Mouse (Mus musculus): ENCODE measurements around the gene Ocel1. TPM values are rescaled to one million over a fixed set of nuclear protein-coding genes. Genes with fewer than 3 reads are reported as not detected.

Gene Ocel1
- polyA plus RNA-seq, 1 experiment from 2014 or later = 6.1 TPM

- Histone ChIP-seq H3K4me1 (peaks cover 80% of the 10 kb centered on the region), H3K36me3 (peaks cover 20% of the 10 kb centered on the region), H3K27ac (replicated peaks) (peak overlapping the region; percentile 99), H3K9me3 (replicated peaks) (no peaks in the 10 kb centered on the region), H3K27me3 (ENCODE audit: low read depth, poor library complexity, severe bottlenecking) (peaks cover 7% of the 10 kb centered on the region; the same call in 1 of the 2 replicates), H3K4me3 (peak overlapping the region; percentile 99)
- peak; percentile 90 for DNase-seq (ENCODE audit: low spot score)
- under 1% methylated on average over 80 of the region's 80 CpGs for WGBS
Measured at GRCm38 (mm10) chr8:71381971-71382961, 11.2 kb downstream of the Ocel1 start.

GRCm38 (mm10) chr8:71383396-71383795 is 12.3 kb downstream of the Ocel1 start:
- Histone ChIP-seq H3K4me3 (peak overlapping the region; percentile 99), H3K4me1 (peaks cover 68% of the 10 kb centered on the region), H3K9me3 (replicated peaks) (no peaks in the 10 kb centered on the region), H3K36me3 (peaks cover 9% of the 10 kb centered on the region), H3K27me3 (ENCODE audit: low read depth, poor library complexity, severe bottlenecking) (no peaks in the 10 kb centered on the region), H3K27ac (replicated peaks) (peak overlapping the region; percentile 99)
- DNase-seq (ENCODE audit: low spot score) = peak; percentile 71
- 2% methylated on average over 12 of the region's 12 CpGs for WGBS

- WGBS = 36% methylated on average over 3 of the region's 3 CpGs
- H3K27ac ChIP-seq (replicated peaks) = peak overlapping the region; percentile 99
- no peak for DNase-seq (ENCODE audit: low spot score)
- H3K4me1 ChIP-seq = peaks cover 64% of the 10 kb centered on the region
- no peaks in the 10 kb centered on the region for H3K27me3 ChIP-seq (ENCODE audit: low read depth, poor library complexity, severe bottlenecking)
- peak overlapping the region; percentile 99 for H3K4me3 ChIP-seq
- H3K36me3 ChIP-seq = peaks cover 4% of the 10 kb centered on the region; the same call in 1 of the 2 replicates
- no peaks in the 10 kb centered on the region for H3K9me3 ChIP-seq (replicated peaks)
Measured at GRCm38 (mm10) chr8:71383860-71384259, 12.8 kb downstream of the Ocel1 start.

GRCm38 (mm10) chr8:71385212-71385835 is 14.2 kb downstream of the Ocel1 start:
- DNase-seq (ENCODE audit: low spot score) = no peak
- Histone ChIP-seq H3K9me3 (replicated peaks) (no peaks in the 10 kb centered on the region), H3K27ac (replicated peaks) (peak overlapping the region; percentile 99), H3K27me3 (ENCODE audit: low read depth, poor library complexity, severe bottlenecking) (no peaks in the 10 kb centered on the region), H3K4me1 (peaks cover 49% of the 10 kb centered on the region), H3K36me3 (no peaks in the 10 kb centered on the region), H3K4me3 (peak overlapping the region; percentile 14; the same call in 1 of the 2 replicates)
- WGBS = 71% methylated on average over 12 of the region's 12 CpGs

GRCm38 (mm10) chr8:71388267-71388666 is 17.2 kb downstream of the Ocel1 start:
- H3K4me1 ChIP-seq = peaks cover 38% of the 10 kb centered on the region
- no peak for DNase-seq (ENCODE audit: low spot score)
- no peaks in the 10 kb centered on the region for H3K27me3 ChIP-seq (ENCODE audit: low read depth, poor library complexity, severe bottlenecking)
- no peaks in the 10 kb centered on the region for H3K36me3 ChIP-seq
- no peak overlapping the region for H3K27ac ChIP-seq (replicated peaks)
- H3K9me3 ChIP-seq (replicated peaks) = no peaks in the 10 kb centered on the region
- no peak overlapping the region for H3K4me3 ChIP-seq
- WGBS = 81% methylated on average over 1 of the region's 1 CpGs

GRCm38 (mm10) chr8:71391696-71392095 is 20.6 kb downstream of the Ocel1 start:
- no peak overlapping the region for H3K27ac ChIP-seq (replicated peaks)
- peaks cover 29% of the 10 kb centered on the region for H3K4me1 ChIP-seq
- H3K4me3 ChIP-seq = no peak overlapping the region
- H3K9me3 ChIP-seq (replicated peaks) = no peaks in the 10 kb centered on the region
- no peaks in the 10 kb centered on the region for H3K36me3 ChIP-seq
- DNase-seq (ENCODE audit: low spot score) = no peak
- WGBS = 94% methylated on average over 2 of the region's 2 CpGs
- H3K27me3 ChIP-seq (ENCODE audit: low read depth, poor library complexity, severe bottlenecking) = no peaks in the 10 kb centered on the region

- Histone ChIP-seq H3K4me3 (no peak overlapping the region), H3K9me3 (replicated peaks) (no peaks in the 10 kb centered on the region), H3K36me3 (no peaks in the 10 kb centered on the region), H3K27ac (replicated peaks) (no peak overlapping the region), H3K27me3 (ENCODE audit: low read depth, poor library complexity, severe bottlenecking) (no peaks in the 10 kb centered on the region), H3K4me1 (peaks cover 32% of the 10 kb centered on the region)
- 79% methylated on average over 5 of the region's 5 CpGs for WGBS
- no peak for DNase-seq (ENCODE audit: low spot score)
Measured at GRCm38 (mm10) chr8:71392391-71392790, 21.3 kb downstream of the Ocel1 start.

- H3K4me3 ChIP-seq = peak overlapping the region; percentile 26
- WGBS = 19% methylated on average over 3 of the region's 3 CpGs
- peaks cover 37% of the 10 kb centered on the region for H3K4me1 ChIP-seq
- no peaks in the 10 kb centered on the region for H3K36me3 ChIP-seq
- H3K27ac ChIP-seq (replicated peaks) = no peak overlapping the region; the same call in 1 of the 2 replicates
- no peaks in the 10 kb centered on the region for H3K27me3 ChIP-seq (ENCODE audit: low read depth, poor library complexity, severe bottlenecking)
- no peaks in the 10 kb centered on the region for H3K9me3 ChIP-seq (replicated peaks)
- peak; percentile 56 for DNase-seq (ENCODE audit: low spot score)
Measured at GRCm38 (mm10) chr8:71392871-71393270, 21.8 kb downstream of the Ocel1 start.

GRCm38 (mm10) chr8:71394481-71394880 is 23.4 kb downstream of the Ocel1 start:
- H3K27ac ChIP-seq (replicated peaks) = peak overlapping the region; percentile 38; the same call in 1 of the 2 replicates
- H3K36me3 ChIP-seq = peaks cover 14% of the 10 kb centered on the region
- 82% methylated on average over 7 of the region's 7 CpGs for WGBS
- no peak for DNase-seq (ENCODE audit: low spot score)
- H3K27me3 ChIP-seq (ENCODE audit: low read depth, poor library complexity, severe bottlenecking) = no peaks in the 10 kb centered on the region
- H3K4me1 ChIP-seq = peaks cover 38% of the 10 kb centered on the region
- H3K9me3 ChIP-seq (replicated peaks) = no peaks in the 10 kb centered on the region
- H3K4me3 ChIP-seq = no peak overlapping the region

- Histone ChIP-seq H3K4me3 (peak overlapping the region; percentile 23; the same call in 1 of the 2 replicates), H3K4me1 (peaks cover 38% of the 10 kb centered on the region), H3K27ac (replicated peaks) (peak overlapping the region; percentile 57; the same call in 1 of the 2 replicates), H3K9me3 (replicated peaks) (no peaks in the 10 kb centered on the region), H3K36me3 (peaks cover 19% of the 10 kb centered on the region), H3K27me3 (ENCODE audit: low read depth, poor library complexity, severe bottlenecking) (no peaks in the 10 kb centered on the region)
- DNase-seq (ENCODE audit: low spot score) = no peak
- 83% methylated on average over 10 of the region's 10 CpGs for WGBS
Measured at GRCm38 (mm10) chr8:71395071-71395470, 24.0 kb downstream of the Ocel1 start.

GRCm38 (mm10) chr8:71395629-71396028 is 24.5 kb downstream of the Ocel1 start, which contains the start of gene Ushbp1:
Gene Ushbp1 (minus strand): TSS chr8:71395802.
- no peaks in the 10 kb centered on the region for H3K27me3 ChIP-seq (ENCODE audit: low read depth, poor library complexity, severe bottlenecking)
- DNase-seq (ENCODE audit: low spot score) = no peak

GRCm38 (mm10) chr8:71396639-71397305 is 25.7 kb downstream of the Ocel1 start, which contains the start of gene Babam1:
Gene Babam1 (plus strand): TSS chr8:71396861.
- H3K27ac ChIP-seq (replicated peaks) = peak within 1 kb of the TSS; percentile 85
- peak; percentile 92 for DNase-seq (ENCODE audit: low spot score)
- no peaks in the 10 kb centered on the region for H3K9me3 ChIP-seq (replicated peaks)
- under 1% methylated on average over 34 of the region's 34 CpGs for WGBS
- H3K4me1 ChIP-seq = peaks cover 38% of the 10 kb centered on the region
- no peaks in the 10 kb centered on the region for H3K27me3 ChIP-seq (ENCODE audit: low read depth, poor library complexity, severe bottlenecking)
- peaks cover 32% of the 10 kb centered on the region for H3K36me3 ChIP-seq
- peak within 1 kb of the TSS; percentile 72 for H3K4me3 ChIP-seq

More at GRCm38 (mm10) chr8:71395629-71396028, 24.5 kb downstream of the Ocel1 start, which contains the start of gene Ushbp1:
- peak within 1 kb of the TSS; percentile 85 for H3K27ac ChIP-seq (replicated peaks)
- peaks cover 38% of the 10 kb centered on the region for H3K4me1 ChIP-seq
- no peaks in the 10 kb centered on the region for H3K9me3 ChIP-seq (replicated peaks)
- H3K4me3 ChIP-seq = peak within 1 kb of the TSS; percentile 72
- peaks cover 24% of the 10 kb centered on the region for H3K36me3 ChIP-seq
- WGBS = 90% methylated on average over 9 of the region's 9 CpGs

Measured in midbrain, embryonic 10.5 days (tissue).